Mouse (Mus musculus) kidney, adult 18-20 months (tissue): ENCODE measurements around the gene Rabggta.

Experiments
- DNase-seq: peaks from one replicate; pipeline ENCODE4 v3.0.0; 2021

Rabggta gene

DNA sequence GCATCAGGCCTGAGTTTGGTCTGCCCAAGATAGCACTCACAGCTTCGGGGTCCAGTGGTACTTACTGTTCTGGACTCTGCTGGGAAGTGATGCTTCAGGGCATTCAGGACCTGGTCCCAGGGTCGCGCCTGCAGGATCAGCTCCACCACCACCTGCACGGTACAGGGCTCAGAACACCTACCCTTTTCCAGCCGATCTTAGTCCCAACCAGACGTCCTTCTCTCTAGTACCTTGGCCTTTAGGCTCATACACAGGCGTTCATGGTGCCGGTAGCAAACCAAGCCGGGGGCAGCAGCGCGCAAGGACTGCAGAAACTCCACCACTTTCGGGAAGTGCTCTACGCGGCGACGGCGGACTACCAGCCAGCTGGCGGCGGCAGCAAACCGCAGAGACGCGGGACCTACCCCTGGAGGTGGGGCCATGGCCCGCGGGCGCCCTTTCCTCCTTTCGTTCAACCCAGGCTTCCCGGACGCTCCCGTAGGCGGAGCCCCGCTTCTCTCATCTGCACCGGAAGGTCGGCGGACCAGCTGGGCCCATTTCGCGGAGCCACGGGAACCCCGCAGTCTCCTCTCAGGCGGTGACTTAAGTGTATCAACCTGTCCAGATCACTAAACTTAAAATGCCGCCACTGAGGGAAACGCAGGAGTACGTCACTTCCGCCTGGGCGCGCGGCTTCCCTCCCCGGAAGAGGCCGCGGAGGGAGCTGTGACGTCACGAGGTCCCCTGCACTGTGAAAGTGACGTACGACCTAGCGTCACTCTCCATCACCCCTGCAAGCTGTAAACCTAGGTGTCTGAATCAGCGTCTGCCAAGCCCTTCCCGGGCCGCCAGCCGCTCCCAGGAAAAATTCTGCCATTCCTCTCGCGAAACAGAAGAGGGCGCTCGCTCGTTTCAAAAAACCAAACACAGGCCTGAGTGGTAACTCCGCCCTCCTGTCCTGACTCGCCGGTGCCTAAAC is 40.6 kb downstream of the Rabggta start, which contains the start of gene Tinf2:
TSS of gene Tinf2 (minus strand) at position 661 of the 958 bp plus-strand sequence.
- DNase-seq, result peak; percentile 95

DNA sequence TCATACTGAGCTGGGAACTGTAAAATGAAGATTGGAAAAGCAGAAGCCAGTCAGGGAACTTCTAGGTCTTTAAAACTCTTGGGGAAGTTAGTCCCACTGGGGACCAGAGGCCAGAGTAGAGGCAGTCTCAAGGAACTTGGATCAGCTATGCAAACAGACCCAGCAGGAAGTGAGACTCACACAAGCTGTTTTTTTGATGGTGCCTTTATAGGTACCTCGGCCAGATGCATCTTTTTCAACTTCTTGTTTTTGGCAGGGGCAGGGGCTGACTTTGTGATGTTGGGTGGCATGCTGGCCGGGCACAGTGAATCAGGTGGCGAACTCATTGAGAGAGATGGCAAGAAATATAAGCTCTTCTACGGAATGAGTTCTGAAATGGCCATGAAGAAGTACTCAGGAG is 44.4 kb downstream of the Rabggta start:
- no peak for DNase-seq

DNA sequence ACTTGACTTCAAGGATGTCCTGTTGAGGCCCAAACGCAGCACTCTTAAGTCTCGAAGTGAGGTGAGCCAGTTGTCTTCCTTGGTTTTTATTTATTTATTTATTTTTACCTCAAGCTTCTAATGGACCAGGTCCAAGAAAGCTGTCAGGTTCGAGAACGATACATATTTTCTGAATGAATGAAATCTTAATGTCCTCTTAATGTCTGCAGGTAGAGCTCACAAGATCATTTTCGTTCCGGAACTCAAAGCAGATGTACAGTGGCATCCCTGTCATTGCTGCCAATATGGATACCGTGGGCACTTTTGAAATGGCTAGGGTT is 49.4 kb downstream of the Rabggta start:
- no peak for DNase-seq

DNA sequence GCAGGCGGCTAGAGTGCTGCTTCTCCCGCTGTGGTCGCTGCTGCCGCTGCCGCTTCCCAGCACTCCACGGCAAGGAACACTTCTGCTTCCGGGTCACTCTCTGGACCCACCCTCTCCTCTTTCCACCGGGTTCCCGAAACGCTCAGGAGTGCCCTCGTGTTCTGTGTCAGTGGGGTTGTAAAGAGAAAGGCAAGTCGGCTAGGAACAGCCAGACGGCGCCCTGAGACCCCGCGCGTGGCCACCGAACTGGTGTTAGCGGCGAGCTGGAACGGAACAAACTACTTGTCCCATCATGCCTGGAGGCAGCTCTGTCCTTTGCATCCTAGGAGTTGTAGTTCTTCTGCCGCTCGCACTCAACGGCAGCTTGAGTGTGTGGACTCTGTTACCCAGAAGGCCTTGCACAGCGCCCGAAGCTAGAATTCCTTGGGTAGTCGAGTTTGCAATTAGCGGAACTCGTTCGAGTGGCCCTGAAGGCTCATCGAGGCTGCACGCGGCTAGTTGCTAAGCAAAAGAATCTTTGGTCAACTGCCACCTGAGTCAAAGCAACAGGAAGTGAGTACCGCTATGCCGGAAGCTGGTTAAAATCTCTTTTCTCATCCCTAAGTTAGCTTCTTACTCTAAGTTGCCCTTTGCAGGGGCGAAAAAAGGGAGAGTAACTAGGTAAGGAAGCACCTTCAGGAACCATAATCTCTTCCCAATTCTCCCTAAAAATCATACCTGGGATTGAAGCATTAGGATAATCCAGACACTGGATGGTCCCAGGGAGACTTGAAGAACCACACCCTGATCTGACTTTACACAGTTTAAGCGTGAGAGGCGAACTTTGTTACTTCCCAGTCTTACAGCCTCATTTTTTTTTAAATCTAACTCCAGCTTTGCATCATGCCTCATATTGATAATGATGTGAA is 50.0 kb downstream of the Rabggta start, which contains the start of the genes Gmpr2 and Nedd8:
TSS of gene Gmpr2 (plus strand) at position 109 of the 908 bp plus-strand sequence.
TSS of gene Nedd8 (minus strand) at position 292 of the 908 bp plus-strand sequence.
- DNase-seq, result peak; percentile 95

DNA sequence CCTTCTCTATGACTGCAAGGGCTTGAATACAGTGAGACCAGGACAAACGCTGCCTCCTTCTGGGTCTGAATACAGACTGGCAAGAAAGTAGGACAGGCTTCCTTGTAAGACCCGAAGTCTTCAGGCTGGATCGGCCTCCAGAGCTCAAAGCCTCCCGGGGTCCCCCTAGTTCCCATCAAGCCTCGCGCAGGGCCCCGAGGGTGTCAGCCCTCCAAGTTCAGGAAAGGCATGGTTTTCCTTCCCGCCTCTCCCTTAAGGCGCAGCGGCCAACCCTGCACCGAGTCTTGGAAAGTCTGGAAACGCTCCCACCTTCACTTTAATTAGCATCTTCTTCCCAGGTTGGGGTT is 50.6 kb downstream of the Rabggta start:
- no peak for DNase-seq
